Mouse (Mus musculus): Measurements from ENCODE around the gene Dpf1. TPM values are rescaled to one million over a fixed set of nuclear protein-coding genes. Genes with fewer than 3 reads are reported as not detected.

Gene Dpf1
- total RNA-seq, 2 experiments from 2014 or later = 0.45 to 2.1 TPM

GRCm38 (mm10) chr7:29336795-29337319 lies 33.1 kb downstream of the Dpf1 start:
- DNase-seq = no peak
- intact Hi-C loops (cut with DNase I) = no loop called here

GRCm38 (mm10) chr7:29337766-29338165 lies 34.0 kb downstream of the Dpf1 start:
- intact Hi-C loops (cut with DNase I) = no loop called here
- no peak for DNase-seq

GRCm38 (mm10) chr7:29338351-29338919 lies 34.7 kb downstream of the Dpf1 start:
- intact Hi-C loops (cut with DNase I) = no loop called here
- DNase-seq = no peak

- intact Hi-C loops (cut with DNase I) = no loop called here
Measured at GRCm38 (mm10) chr7:29338984-29339679, 35.4 kb downstream of the Dpf1 start.

GRCm38 (mm10) chr7:29340247-29340646 lies 36.5 kb downstream of the Dpf1 start:
- intact Hi-C loops (cut with DNase I) = no loop called here
- no peak for DNase-seq

More at GRCm38 (mm10) chr7:29338984-29339679, 35.4 kb downstream of the Dpf1 start:
- DNase-seq = no peak

- intact Hi-C loops (cut with DNase I) = no loop called here
- no peak for DNase-seq
Measured at GRCm38 (mm10) chr7:29340838-29341237, 37.1 kb downstream of the Dpf1 start.

- intact Hi-C loops (cut with DNase I) = no loop called here
- peak in 1 of 2 experiments; percentile 8 for DNase-seq
Measured at GRCm38 (mm10) chr7:29341722-29342121, 38.0 kb downstream of the Dpf1 start.

GRCm38 (mm10) chr7:29342489-29343092 lies 38.8 kb downstream of the Dpf1 start:
- intact Hi-C loops (cut with DNase I) = no loop called here
- DNase-seq = no peak

GRCm38 (mm10) chr7:29343746-29344145 lies 40.0 kb downstream of the Dpf1 start:
- intact Hi-C loops (cut with DNase I) = no loop called here
- DNase-seq = no peak

- intact Hi-C loops (cut with DNase I) = no loop called here
Measured at GRCm38 (mm10) chr7:29345534-29345933, 41.8 kb downstream of the Dpf1 start.

GRCm38 (mm10) chr7:29346212-29346611 lies 42.5 kb downstream of the Dpf1 start:
- DNase-seq = no peak
- intact Hi-C loops (cut with DNase I) = no loop called here

More at GRCm38 (mm10) chr7:29345534-29345933, 41.8 kb downstream of the Dpf1 start:
- no peak for DNase-seq

GRCm38 (mm10) chr7:29350489-29350888 lies 46.7 kb downstream of the Dpf1 start:
- intact Hi-C loops (cut with DNase I) = no loop called here
- no peak for DNase-seq

GRCm38 (mm10) chr7:29352246-29352645 lies 48.5 kb downstream of the Dpf1 start:
- intact Hi-C loops (cut with DNase I) = no loop called here

GRCm38 (mm10) chr7:29354161-29354560 lies 50.4 kb downstream of the Dpf1 start:
- peak; percentile 75 to 77 for DNase-seq
- intact Hi-C loops (cut with DNase I) = no loop called here

More at GRCm38 (mm10) chr7:29352246-29352645, 48.5 kb downstream of the Dpf1 start:
- DNase-seq = no peak

- intact Hi-C loops (cut with DNase I) = no loop called here
- DNase-seq = no peak
Measured at GRCm38 (mm10) chr7:29355406-29355805, 51.7 kb downstream of the Dpf1 start.

- no peak for DNase-seq
- intact Hi-C loops (cut with DNase I) = loop anchor here (5.0 kb wide), 1 partner anchor 49 kb away; no protein-coding TSS in a partner anchor
Measured at GRCm38 (mm10) chr7:29361497-29361896, 57.7 kb downstream of the Dpf1 start.

GRCm38 (mm10) chr7:29364052-29364451 lies 60.3 kb downstream of the Dpf1 start:
- intact Hi-C loops (cut with DNase I) = loop anchor here (5.0 kb wide), 1 partner anchor 52 kb away; no protein-coding TSS in a partner anchor
- peak; percentile 26 to 38 for DNase-seq

- DNase-seq = no peak
- intact Hi-C loops (cut with DNase I) = no loop called here
Measured at GRCm38 (mm10) chr7:29367166-29368003, 63.6 kb downstream of the Dpf1 start.

Measured in heart, postnatal 10 days (tissue).